In the genomic region with DNA sequence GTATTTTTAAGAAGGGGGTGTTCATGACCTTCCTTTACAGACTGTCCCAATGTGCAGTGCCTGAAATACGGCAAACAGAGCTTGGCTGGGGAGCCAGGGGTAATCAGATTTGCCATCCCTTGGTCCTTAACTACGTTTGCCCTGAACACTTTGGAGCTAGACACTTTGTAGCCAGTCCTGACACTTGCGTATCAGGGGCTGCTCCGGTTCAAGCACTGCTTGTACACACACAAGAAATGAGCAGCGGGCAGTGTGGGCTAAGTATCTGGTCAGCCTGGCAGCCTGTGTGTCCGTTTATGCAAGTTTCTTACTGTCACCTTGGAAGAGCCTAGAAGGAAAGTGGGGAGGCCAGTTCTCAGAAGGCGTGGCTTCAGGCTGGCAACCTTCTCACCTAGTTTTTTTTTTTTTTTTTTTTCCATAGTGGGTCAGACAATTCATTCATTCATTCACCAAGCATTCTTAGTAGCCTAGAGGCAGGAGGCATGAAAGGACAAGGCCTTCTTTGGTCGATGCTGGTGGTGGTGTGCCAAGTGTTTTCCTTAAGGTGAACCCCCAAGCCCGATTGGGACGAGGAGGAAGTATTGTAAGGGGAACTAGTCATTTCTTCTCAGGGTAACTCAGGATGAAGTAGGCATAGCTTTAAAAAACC, we compare ENCODE assay signal across 7 mouse cellular contexts. TPM values are rescaled to one million over a fixed set of nuclear protein-coding genes. Genes with fewer than 3 reads are reported as not detected.
DNase-seq lines count a peak whose midpoint lies in the region; ATAC-seq and TF ChIP-seq lines count a peak whose summit lies in the region.

No protein-coding gene starts in this region.

- H3K27ac ChIP-seq in forebrain, embryonic 12.5 days, result no peak overlapping the region
- H3K27ac ChIP-seq in midbrain, postnatal 0 days (ENCODE audit: low read depth, low read length), result no peak overlapping the region

- H3K4me3 ChIP-seq in forebrain, embryonic 12.5 days (replicated peaks), result peak overlapping the region; percentile 66; the same call in 1 of the 2 replicates
- H3K4me3 ChIP-seq in midbrain, postnatal 0 days (ENCODE audit: low read depth, low read length), result peak overlapping the region; percentile 67; the same call in 1 of the 2 replicates

- peak; percentile 71 for DNase-seq in testis, postnatal 14 days (ENCODE audit: low spot score)
- no peak for DNase-seq in testis, postnatal 10 days (ENCODE audit: low spot score)
- peak; percentile 13 to 28 for DNase-seq in kidney, postnatal 36 days
- DNase-seq in midbrain, postnatal 0 days (ENCODE audit: low spot score), result no peak
- no peak for DNase-seq in urinary bladder, postnatal 4 days (ENCODE audit: low spot score in 2 of 2)
- DNase-seq in frontal cortex, postnatal 14 days (ENCODE audit: low spot score in 2 of 2), result no peak

- 0 out of 2 replicates have a peak overlapping the region, but pooled peaks have one; percentile 87 for H3K9ac ChIP-seq in forebrain, embryonic 12.5 days
- H3K9ac ChIP-seq in midbrain, postnatal 0 days (replicated peaks; ENCODE audit: low read length, poor library complexity, severe bottlenecking), result no peak overlapping the region

- no peaks in the 10 kb centered on the region for H3K36me3 ChIP-seq in forebrain, embryonic 12.5 days (replicated peaks)
- H3K36me3 ChIP-seq in midbrain, postnatal 0 days (ENCODE audit: insufficient read depth, low read length), result peaks cover 2% of the 10 kb centered on the region; the same call in 1 of the 2 replicates

- no peak for ATAC-seq in forebrain, embryonic 12.5 days (ENCODE audit: low FRiP score)
- no peak for ATAC-seq in midbrain, postnatal 0 days (ENCODE audit: low FRiP score)

- WGBS in forebrain, embryonic 12.5 days, result 49% methylated on average over 10 of the region's 10 CpGs
- WGBS in midbrain, postnatal 0 days, result 60% methylated on average over 10 of the region's 10 CpGs

- H3K27me3 ChIP-seq in forebrain, embryonic 12.5 days, result no peaks in the 10 kb centered on the region
- H3K27me3 ChIP-seq in midbrain, postnatal 0 days (ENCODE audit: insufficient read depth, low read length), result no peaks in the 10 kb centered on the region

- peak overlapping the region; percentile 70 for H3K4me2 ChIP-seq in forebrain, embryonic 12.5 days
- peak overlapping the region; percentile 83 for H3K4me2 ChIP-seq in midbrain, postnatal 0 days (ENCODE audit: low read depth, low read length, poor library complexity, severe bottlenecking)

- TF ChIP-seq CTCF in midbrain, postnatal 0 days (IDR thresholded peaks at IDR 0.05), result no peak

- no peaks in the 10 kb centered on the region for H3K9me3 ChIP-seq in forebrain, embryonic 12.5 days
- no peaks in the 10 kb centered on the region for H3K9me3 ChIP-seq in midbrain, postnatal 0 days (ENCODE audit: low read length)

- peaks cover 22% of the 10 kb centered on the region for H3K4me1 ChIP-seq in forebrain, embryonic 12.5 days
- peaks cover 6% of the 10 kb centered on the region; the same call in 1 of the 2 replicates for H3K4me1 ChIP-seq in midbrain, postnatal 0 days (ENCODE audit: insufficient read depth, low read length)

RNA-seq across cellular contexts. Expression of a gene that starts 8.3 kb away (rescaled TPM):
- 0.90 and 1.2 TPM in 2 replicates for polyA plus RNA-seq in forebrain, embryonic 12.5 days (2016; fragmentation: Nextera tagmentation; extraction: Ambion mirVana)
- 1.9 and 2.0 TPM in 2 replicates for total RNA-seq in midbrain, postnatal 0 days (2014; rRNA removed)
- 0.17 and 0.23 TPM in 2 replicates for polyA plus RNA-seq in midbrain, postnatal 0 days (2015; fragmentation: Nextera tagmentation; extraction: Ambion mirVana)

RNA-seq across cellular contexts. Expression of a gene that starts 24.4 kb away (rescaled TPM):
- polyA plus RNA-seq in forebrain, embryonic 12.5 days (2016; fragmentation: Nextera tagmentation; extraction: Ambion mirVana), result 183 and 206 TPM in 2 replicates
- 83.2 and 86.4 TPM in 2 replicates for total RNA-seq in midbrain, postnatal 0 days (2014; rRNA removed)
- 56.7 and 61.7 TPM in 2 replicates for polyA plus RNA-seq in midbrain, postnatal 0 days (2015; fragmentation: Nextera tagmentation; extraction: Ambion mirVana)

Comparison
In these comparisons a context has a peak if more than half of its experiments do, and no peak if none do; other contexts are left out.
1. DNase-seq: peak in testis, postnatal 14 days (single experiment) and kidney, postnatal 36 days (2 of 2); none in testis, postnatal 10 days (single experiment), midbrain, postnatal 0 days (single experiment), urinary bladder, postnatal 4 days (0 of 2) and frontal cortex, postnatal 14 days (0 of 2).